Mouse (Mus musculus): ENCODE data around the gene Lcmt1.

GRCm38 (mm10) chr7:123453066-123453465 lies 83.5 kb downstream of the Lcmt1 start:
- TF ChIP-seq CTCF (IDR thresholded peaks at IDR 0.05; ENCODE audit: low read depth), result no peak
- no peak for TF ChIP-seq EP300 (optimal IDR thresholded peaks at IDR 0.05)

All from stomach, postnatal 0 days (tissue).